Mouse (Mus musculus) CH12.LX (cell line): Measurements from ENCODE around the gene Kcnh7. TPM values are rescaled to one million over a fixed set of nuclear protein-coding genes. Genes with fewer than 3 reads are reported as not detected.

Experiments
- DNase-seq: peaks from one replicate; pipeline ENCODE4 v3.0.0-alpha.2; 2013; ENCODE audit errors: extremely low read depth
- H3K27ac ChIP-seq: 2 replicates; pipeline ENCODE4 v1.5.1; 2012; ENCODE audit warnings: low read depth, mild to moderate bottlenecking, control low read depth, moderate library complexity; ENCODE audit not compliant: insufficient read depth
- H3K27me3 ChIP-seq: replicated peaks from 2 replicates; pipeline ENCODE3; 2012; ENCODE audit warnings: inconsistent platforms
- H3K36me3 ChIP-seq, 2 experiments: replicated peaks in 1 of 2; 2 replicates each; pipeline versions ENCODE3 to v1.6.1; 2012; ENCODE audit warnings: inconsistent platforms in 1 of 2, low read length in 1 of 2, mild to moderate bottlenecking in 1 of 2, mixed read lengths in 1 of 2, moderate library complexity in 1 of 2; ENCODE audit not compliant: control insufficient read depth in 1 of 2, insufficient read depth in 1 of 2
- H3K4me1 ChIP-seq, 2 experiments: 2 replicates each; pipeline ENCODE4 v1.6.1; 2012; ENCODE audit warnings: inconsistent platforms in 1 of 2, moderate library complexity in 1 of 2; ENCODE audit not compliant: insufficient read depth in 2 of 2, control insufficient read depth in 1 of 2
- H3K4me2 ChIP-seq: 2 replicates; pipeline ENCODE4 v1.6.1; 2012; ENCODE audit warnings: low read depth, mild to moderate bottlenecking, control low read depth; ENCODE audit not compliant: poor library complexity, insufficient read depth, severe bottlenecking
- H3K4me3 ChIP-seq, 3 experiments: fragments of 150-350 bp in 1 of 3; sonication (generic) in 1 of 3; replicated peaks in 1 of 3; 2 replicates each; pipeline versions ENCODE3 to v1.5.1; 2011 to 2012; ENCODE audit warnings: low read depth in 2 of 3, low read length in 2 of 3, mild to moderate bottlenecking in 2 of 3, moderate library complexity in 2 of 3, control low read depth in 1 of 3, improper control_type of control experiment in 1 of 3, inconsistent platforms in 1 of 3, mixed read lengths in 1 of 3; ENCODE audit not compliant: poor library complexity in 1 of 3
- H3K79me2 ChIP-seq: replicated peaks from 2 replicates; pipeline ENCODE4 v1.6.1; 2012; ENCODE audit warnings: mild to moderate bottlenecking, moderate library complexity; ENCODE audit not compliant: control insufficient read depth, poor library complexity, insufficient read depth, severe bottlenecking; ENCODE audit errors: extremely low read depth
- H3K9ac ChIP-seq: 2 replicates; pipeline ENCODE4 v1.6.1; 2012; ENCODE audit warnings: low read depth, mild to moderate bottlenecking, control low read depth, moderate library complexity; ENCODE audit not compliant: insufficient read depth
- H3K9me3 ChIP-seq: replicated peaks from 2 replicates; pipeline ENCODE3; 2012; ENCODE audit warnings: low read length, inconsistent platforms, mixed read lengths
- BHLHE40 ChIP-seq: IDR thresholded peaks from 2 replicates; pipeline ENCODE4 v1.6.1; 2011; ENCODE audit warnings: mild to moderate bottlenecking, low read depth, low read length, improper control_type of control experiment
- CHD1 ChIP-seq: IDR thresholded peaks from 2 replicates; pipeline ENCODE4 v1.6.1; 2012; ENCODE audit warnings: low read depth, low read length, improper control_type of control experiment, inconsistent platforms
- CHD2 ChIP-seq: IDR thresholded peaks from 2 replicates; pipeline ENCODE4 v1.6.1; 2011; ENCODE audit warnings: low read length, improper control_type of control experiment
- E2F4 ChIP-seq: IDR thresholded peaks from 2 replicates; pipeline ENCODE4 v1.6.1; 2011; ENCODE audit warnings: low read depth, low read length, improper control_type of control experiment; ENCODE audit not compliant: insufficient replicate concordance
- ELF1 ChIP-seq: IDR thresholded peaks from 2 replicates; pipeline ENCODE4 v1.6.1; 2014; ENCODE audit warnings: low read depth, mild to moderate bottlenecking, inconsistent platforms, low read length, improper control_type of control experiment
- HCFC1 ChIP-seq: IDR thresholded peaks from 2 replicates; pipeline ENCODE4 v1.6.1; 2012; ENCODE audit warnings: low read depth, mild to moderate bottlenecking, inconsistent platforms, low read length, improper control_type of control experiment
- IRF4 ChIP-seq: IDR thresholded peaks from 2 replicates; pipeline ENCODE4 v1.6.1; 2014; ENCODE audit warnings: low read depth, mild to moderate bottlenecking, inconsistent platforms, low read length, improper control_type of control experiment
- MAFK ChIP-seq: IDR thresholded peaks from 2 replicates; pipeline ENCODE4 v1.6.1; 2011; ENCODE audit warnings: low read length, improper control_type of control experiment; ENCODE audit not compliant: insufficient replicate concordance
- MAX ChIP-seq: IDR thresholded peaks from 2 replicates; pipeline ENCODE4 v1.6.1; 2011; ENCODE audit warnings: low read length, improper control_type of control experiment
- MAZ ChIP-seq: IDR thresholded peaks from 2 replicates; pipeline ENCODE4 v1.6.1; 2012; ENCODE audit warnings: low read depth, mild to moderate bottlenecking, inconsistent platforms, low read length, improper control_type of control experiment, moderate library complexity
- MEF2A ChIP-seq: IDR thresholded peaks from 2 replicates; pipeline ENCODE4 v1.6.1; 2014; ENCODE audit warnings: low read depth, mild to moderate bottlenecking, inconsistent platforms, low read length, improper control_type of control experiment, borderline replicate concordance
- NELFE ChIP-seq: IDR thresholded peaks from 2 replicates; pipeline ENCODE4 v1.6.1; 2011; ENCODE audit warnings: low read depth, low read length, improper control_type of control experiment
- NRF1 ChIP-seq: IDR thresholded peaks from 2 replicates; pipeline ENCODE4 v1.6.1; 2014; ENCODE audit warnings: low read depth, mild to moderate bottlenecking, inconsistent platforms, low read length, improper control_type of control experiment, moderate library complexity
- POLR2A ChIP-seq: IDR thresholded peaks from 2 replicates; pipeline ENCODE4 v1.6.1; 2011; ENCODE audit warnings: low read depth, mild to moderate bottlenecking, improper control_type of control experiment, low read length
- RCOR1 ChIP-seq: conservative IDR thresholded peaks from 2 replicates; pipeline ENCODE4 v1.6.1; 2012; ENCODE audit warnings: low read depth, mild to moderate bottlenecking, inconsistent platforms, low read length, improper control_type of control experiment
- SIN3A ChIP-seq: IDR thresholded peaks from 2 replicates; pipeline ENCODE4 v1.6.1; 2012; ENCODE audit warnings: low read length, improper control_type of control experiment, inconsistent platforms
- SMC3 ChIP-seq: IDR thresholded peaks from 2 replicates; pipeline ENCODE4 v1.6.1; 2011; ENCODE audit warnings: low read depth, low read length, improper control_type of control experiment
- TBP ChIP-seq: conservative IDR thresholded peaks from 2 replicates; pipeline ENCODE4 v1.6.1; 2011; ENCODE audit warnings: low read depth, low read length, improper control_type of control experiment
- ZC3H11A ChIP-seq: IDR thresholded peaks from 2 replicates; pipeline ENCODE4 v1.6.1; 2012; ENCODE audit warnings: low read depth, mild to moderate bottlenecking, inconsistent platforms, low read length, improper control_type of control experiment
- ZMIZ1 ChIP-seq: IDR thresholded peaks from 2 replicates; pipeline ENCODE4 v1.6.1; 2012; ENCODE audit warnings: low read depth, mild to moderate bottlenecking, inconsistent platforms, low read length, improper control_type of control experiment
- ZNF384 ChIP-seq: IDR thresholded peaks from 2 replicates; pipeline ENCODE4 v1.6.1; 2012; ENCODE audit warnings: low read depth, low read length, improper control_type of control experiment, inconsistent platforms
- dilution Hi-C: fragments of 300-500 bp; cut with MboI; formaldehyde crosslinking; loops from 2 replicates; pipeline ENCODE4 v1.14.3; 2020; ENCODE audit warnings: low sequenced_read_pairs; ENCODE audit not compliant: extremely low pct_unique_long_range_greater_than_20kb, extremely low pct_ligation_motif_present
- in situ Hi-C: fragments of 300-500 bp; cut with MboI; formaldehyde crosslinking; loops from 3 replicates; pipeline ENCODE4 v1.14.3; 2019; ENCODE audit warnings: low sequenced_read_pairs, low pct_ligation_motif_present, low pct_unique_long_range_greater_than_20kb, mixed read lengths
- polyA plus RNA-seq: library from polyadenylated mRNA; unstranded; fragments of >175 nt; gene quantifications from 2 replicates; pipeline ENCODE4 v1.2.1, GENCODE M21; 2012; ENCODE audit warnings: low read depth; ENCODE audit not compliant: insufficient read length
- total RNA-seq, 2 experiments: library from RNA; depleted of rRNA; stranded (reverse); fragments of 300-350 nt in 1 of 2; fragments of >200 nt in 1 of 2; gene quantifications; 2 replicates each; pipeline ENCODE4 v1.2.3; 2012 to 2014

The Kcnh7 gene
- total and polyA plus RNA-seq, 3 experiments, result 0.10 TPM; not detected in 2

DNA sequence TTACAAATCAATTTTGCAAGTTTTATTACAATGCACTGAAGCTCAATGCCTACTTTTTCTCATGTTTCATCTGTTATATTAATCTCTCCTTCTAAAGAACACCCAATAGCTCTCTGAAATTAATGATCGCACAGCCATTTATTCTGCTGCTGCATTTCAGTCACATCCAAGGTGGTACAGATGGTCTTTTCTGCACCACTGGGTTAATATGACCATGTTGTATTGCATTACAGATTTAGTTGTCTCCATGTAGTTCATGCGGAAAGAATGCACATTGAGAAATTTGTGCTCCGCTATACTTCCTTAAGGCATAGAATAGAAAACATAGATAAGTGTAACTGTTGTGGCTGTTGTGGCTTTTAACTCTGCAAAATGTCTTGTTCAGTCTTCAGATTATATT lies 328.7 kb downstream of the Kcnh7 start:
- Histone ChIP-seq H3K27ac (no peak overlapping the region), H3K9me3 (no peaks in the 10 kb centered on the region)
- TF ChIP-seq ZNF384, result no peak
- no peak for TF ChIP-seq HCFC1
- no peak for TF ChIP-seq IRF4
- TF ChIP-seq MAX, result no peak
- TF ChIP-seq E2F4, result no peak
- no peak for TF ChIP-seq TBP
- no peak for TF ChIP-seq SMC3
- TF ChIP-seq BHLHE40, result no peak
- TF ChIP-seq MAZ, result no peak
- TF ChIP-seq ZMIZ1, result no peak
- TF ChIP-seq MAFK, result no peak
- no peak for TF ChIP-seq SIN3A
- TF ChIP-seq POLR2A, result no peak
- no peak for TF ChIP-seq MEF2A
- TF ChIP-seq ELF1, result no peak
- no peak for TF ChIP-seq CHD2
- TF ChIP-seq NELFE, result no peak
- no peak for TF ChIP-seq ZC3H11A
- TF ChIP-seq, all 38 proteins: peak for 0
- Histone ChIP-seq H3K9ac (no peak overlapping the region), H3K36me3 (no peaks in the 10 kb centered on the region), H3K4me2 (no peak overlapping the region), H3K79me2 (no peaks in the 10 kb centered on the region), H3K4me1 (0 out of 4 replicates have a peak, but pooled peaks cover 0 to 2% of the 10 kb centered on the region in 2 experiments), H3K4me3 (no peak overlapping the region), H3K27me3 (no peaks in the 10 kb centered on the region)
- no peak for DNase-seq
- in situ Hi-C loops, result no loop called here
- dilution Hi-C loops, result no loop called here

- no peak overlapping the region for H3K9ac ChIP-seq
- H3K36me3 ChIP-seq, result no peaks in the 10 kb centered on the region
- in situ Hi-C loops (no loop called here), dilution Hi-C loops (no loop called here)
- H3K27me3 ChIP-seq, result no peaks in the 10 kb centered on the region
- DNase-seq, result no peak
- H3K4me2 ChIP-seq, result no peak overlapping the region
- no peaks in the 10 kb centered on the region for H3K9me3 ChIP-seq
- H3K4me1 ChIP-seq, result no peaks in the 10 kb centered on the region
- H3K4me3 ChIP-seq, result no peak overlapping the region
- H3K79me2 ChIP-seq, result no peaks in the 10 kb centered on the region
- no peak overlapping the region for H3K27ac ChIP-seq
- TF ChIP-seq RCOR1 (no peak), ELF1 (no peak), MAFK (no peak), NRF1 (no peak), CHD1 (no peak), HCFC1 (no peak), E2F4 (no peak)
- TF ChIP-seq, all 38 proteins: peak for 0
Measured at GRCm38 (mm10) chr2:62842630-62843029, 341.5 kb downstream of the Kcnh7 start.
